Mouse (Mus musculus) heart, adult 2 months (tissue): ENCODE measurements around the gene Eif2ak3.

ENCODE experiments used
- CTCF ChIP-seq: fragments of 200-600 bp; IDR thresholded peaks from 2 replicates; pipeline ENCODE4 v1.8.1; 2022; ENCODE audit warnings: antibody characterized with exemption, mild to moderate bottlenecking, moderate library complexity
- EP300 ChIP-seq: fragments of 200-500 bp; IDR thresholded peaks from 2 replicates; pipeline ENCODE4 v1.6.1; 2011; ENCODE audit warnings: low read depth, low read length, control low read depth; ENCODE audit not compliant: insufficient read depth
- POLR2A ChIP-seq: fragments of 200-500 bp; IDR thresholded peaks from 2 replicates; pipeline ENCODE4 v1.6.1; 2011; ENCODE audit warnings: mild to moderate bottlenecking, low read depth, low read length, control low read depth; ENCODE audit not compliant: insufficient read depth

DNA sequence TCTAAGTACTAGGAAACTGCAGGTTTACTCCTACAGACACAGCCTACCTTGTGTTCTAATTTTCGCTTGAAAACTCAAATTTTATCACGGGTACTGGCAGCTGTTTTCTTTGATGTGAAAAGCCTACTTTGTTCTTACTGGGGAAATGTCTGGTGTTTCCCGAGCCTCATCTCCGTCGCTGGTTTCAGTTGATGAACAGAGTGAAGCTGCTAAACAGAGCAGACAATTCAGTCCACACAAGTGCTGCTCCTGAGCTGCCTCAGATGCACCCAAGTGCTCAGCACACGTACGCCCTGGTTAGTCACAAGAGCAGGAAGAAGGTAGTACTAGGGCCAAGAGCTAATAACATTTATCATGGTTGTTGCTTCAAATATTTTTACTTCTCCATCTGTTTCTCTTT lies 18.4 kb downstream of the Eif2ak3 start:
- TF ChIP-seq CTCF, result no peak
- TF ChIP-seq POLR2A, result no peak
- no peak for TF ChIP-seq EP300
